Mouse (Mus musculus) liver, embryonic 15.5 days (tissue): ENCODE measurements around the gene Khdrbs1. TPM values are rescaled to one million over a fixed set of nuclear protein-coding genes. Genes with fewer than 3 reads are reported as not detected.
A peak's percentile ranks its signal among the peaks of the same experiment; 100 is the strongest.

Experiments
- ATAC-seq: fragments of 200-750 bp; cut with Nextera tagmentation; 2 replicates; pipeline ENCODE4 v1.8.0; 2017; ENCODE audit warnings: moderate number of reproducible peaks, mild to moderate bottlenecking, moderate library complexity; ENCODE audit not compliant: insufficient read depth
- H3K27ac ChIP-seq: fragments of 300-500 bp; sonication (generic); replicated peaks from 2 replicates; pipeline ENCODE4 v1.5.1; 2015; ENCODE audit warnings: mild to moderate bottlenecking, inconsistent platforms
- H3K27me3 ChIP-seq: fragments of 300-500 bp; sonication (generic); 2 replicates; pipeline ENCODE4 v1.6.1; 2015; ENCODE audit warnings: mild to moderate bottlenecking, inconsistent platforms
- H3K36me3 ChIP-seq: fragments of 300-500 bp; sonication (generic); replicated peaks from 2 replicates; pipeline ENCODE4 v1.6.1; 2015; ENCODE audit warnings: moderate library complexity, mild to moderate bottlenecking, inconsistent platforms
- H3K4me1 ChIP-seq: fragments of 300-500 bp; sonication (generic); replicated peaks from 2 replicates; pipeline ENCODE4 v1.6.1; 2015; ENCODE audit warnings: inconsistent platforms
- H3K4me2 ChIP-seq: fragments of 300-500 bp; sonication (generic); 2 replicates; pipeline ENCODE4 v1.6.1; 2015; ENCODE audit warnings: moderate library complexity, mild to moderate bottlenecking, inconsistent platforms
- H3K4me3 ChIP-seq: fragments of 300-500 bp; sonication (generic); replicated peaks from 2 replicates; pipeline ENCODE4 v1.5.1; 2015; ENCODE audit warnings: mild to moderate bottlenecking, inconsistent platforms
- H3K9ac ChIP-seq: fragments of 300-500 bp; sonication (generic); 2 replicates; pipeline ENCODE4 v1.6.1; 2015; ENCODE audit warnings: moderate library complexity, mild to moderate bottlenecking, inconsistent platforms
- H3K9me3 ChIP-seq: fragments of 300-500 bp; sonication (generic); replicated peaks from 2 replicates; pipeline ENCODE4 v1.6.1; 2016; ENCODE audit warnings: inconsistent platforms
- WGBS: fragments of 180-500 bp; shearing (Covaris S2); methylation state at CpG from one replicate; pipeline ENCODE4 v1.1.7; 2015; ENCODE audit warnings: mixed read lengths; ENCODE audit not compliant: insufficient replicate concordance; 5-methylcytosine and 5-hydroxymethylcytosine counted together
- polyA plus RNA-seq: library from polyadenylated mRNA; unstranded; fragments of >200 nt; fragmentation: Nextera tagmentation; extraction: Ambion mirVana; gene quantifications from 2 replicates; pipeline ENCODE4 v1.2.1, GENCODE M21; 2015

The Khdrbs1 gene
- 25.7 and 26.1 TPM in 2 replicates for polyA plus RNA-seq

DNA sequence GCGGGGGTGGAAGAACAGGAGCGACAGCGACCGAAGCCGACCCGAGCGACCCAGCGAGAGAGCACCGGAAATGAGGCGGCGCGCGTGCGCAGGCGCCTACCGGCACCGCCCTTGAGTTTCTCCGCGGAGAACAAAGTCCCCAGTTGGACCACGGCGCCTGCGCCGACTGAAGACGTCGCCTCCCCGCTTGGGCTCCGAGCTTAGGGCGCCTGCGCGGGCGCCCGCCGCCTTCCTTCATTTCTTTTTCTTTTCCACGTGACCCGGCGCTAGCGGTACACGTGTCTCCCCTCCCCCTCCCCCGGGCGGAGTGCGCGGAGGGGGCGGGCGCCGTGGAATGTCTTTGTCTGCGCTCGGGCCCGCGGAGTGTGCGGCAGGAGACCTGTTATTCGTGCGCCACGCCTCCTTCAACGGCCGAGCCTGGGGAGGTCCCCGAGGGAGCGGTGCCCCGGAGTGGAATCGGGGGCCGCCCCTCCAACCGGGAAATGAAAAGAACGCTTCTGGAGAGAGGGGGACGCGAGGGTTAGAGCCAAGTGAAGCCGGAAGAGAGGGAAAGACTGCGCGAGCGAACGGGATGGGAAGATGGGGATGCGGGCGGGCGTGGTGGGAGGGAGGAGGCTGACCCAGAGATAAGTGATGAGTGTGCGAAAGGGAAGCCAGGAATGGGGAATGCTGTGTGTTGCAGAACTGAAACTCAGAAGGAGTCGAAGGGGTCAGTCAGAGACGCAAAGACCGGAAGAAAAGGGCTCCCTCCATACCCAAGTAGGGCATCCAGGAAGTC, at the start of gene Khdrbs1:
Gene Khdrbs1, minus strand, starts transcription at position 72 of the 778 bp plus-strand sequence.
- Histone ChIP-seq H3K36me3 (peaks cover 8% of the 10 kb centered on the region; the same call in 1 of the 2 replicates), H3K27ac (peak within 1 kb of the TSS; percentile 89), H3K9ac (peak within 1 kb of the TSS; percentile 98), H3K4me3 (peak within 1 kb of the TSS; percentile 100), H3K4me1 (peaks cover 37% of the 10 kb centered on the region), H3K27me3 (no peaks in the 10 kb centered on the region), H3K4me2 (peak within 1 kb of the TSS; percentile 90), H3K9me3 (no peaks in the 10 kb centered on the region)
- peak; percentile 91 for ATAC-seq
- 1% methylated on average over 75 of the region's 76 CpGs for WGBS

DNA sequence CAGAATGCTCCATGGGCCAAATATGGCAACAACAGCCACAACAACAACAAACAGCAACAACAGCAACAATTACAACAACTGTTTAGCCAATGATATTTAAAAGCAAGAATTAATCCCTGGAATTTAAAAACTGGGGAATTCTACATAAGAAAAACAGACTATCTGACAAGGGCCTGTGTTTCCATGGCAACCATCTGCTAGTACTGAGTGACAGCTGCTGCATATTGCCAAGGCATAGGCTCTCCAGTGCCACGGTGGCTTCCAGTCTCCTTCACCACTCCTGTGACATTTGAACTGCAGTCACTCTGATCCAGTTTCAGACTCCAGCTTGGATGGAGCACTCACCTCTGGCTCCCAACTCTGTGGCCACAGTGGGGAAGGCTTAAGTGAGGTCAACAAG, 49.3 kb upstream of the Khdrbs1 start:
- Histone ChIP-seq H3K36me3 (no peaks in the 10 kb centered on the region), H3K27ac (no peak overlapping the region), H3K4me3 (no peak overlapping the region), H3K27me3 (no peaks in the 10 kb centered on the region), H3K9me3 (no peaks in the 10 kb centered on the region), H3K4me1 (peaks cover 48% of the 10 kb centered on the region), H3K4me2 (no peak overlapping the region), H3K9ac (no peak overlapping the region)
- ATAC-seq, result no peak
- 23% methylated on average over 1 of the region's 1 CpGs for WGBS

DNA sequence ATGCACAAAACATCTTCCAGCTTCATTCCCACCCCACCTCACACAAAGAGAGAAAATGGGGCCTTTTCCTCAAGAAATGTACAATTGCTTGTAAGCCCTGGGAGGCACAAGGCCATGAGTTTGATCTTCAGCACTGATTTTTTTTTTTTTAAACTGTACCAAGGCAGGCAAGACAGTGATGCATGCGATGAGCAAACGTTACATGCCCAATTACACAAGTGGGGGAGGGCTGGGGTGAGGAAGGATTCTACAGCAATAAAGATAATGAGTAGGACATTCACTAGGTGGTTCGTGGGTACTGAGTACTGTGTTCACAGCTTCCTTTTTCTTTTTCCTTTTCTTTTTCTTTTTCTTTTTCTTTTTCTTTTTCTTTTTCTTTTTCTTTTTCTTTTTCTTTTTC, 48.4 kb upstream of the Khdrbs1 start:
- Histone ChIP-seq H3K9ac (no peak overlapping the region), H3K4me1 (peaks cover 39% of the 10 kb centered on the region), H3K27ac (no peak overlapping the region), H3K36me3 (no peaks in the 10 kb centered on the region), H3K4me3 (no peak overlapping the region), H3K4me2 (no peak overlapping the region), H3K27me3 (no peaks in the 10 kb centered on the region), H3K9me3 (no peaks in the 10 kb centered on the region)
- WGBS, result 41% methylated on average over 3 of the region's 3 CpGs
- no peak for ATAC-seq

DNA sequence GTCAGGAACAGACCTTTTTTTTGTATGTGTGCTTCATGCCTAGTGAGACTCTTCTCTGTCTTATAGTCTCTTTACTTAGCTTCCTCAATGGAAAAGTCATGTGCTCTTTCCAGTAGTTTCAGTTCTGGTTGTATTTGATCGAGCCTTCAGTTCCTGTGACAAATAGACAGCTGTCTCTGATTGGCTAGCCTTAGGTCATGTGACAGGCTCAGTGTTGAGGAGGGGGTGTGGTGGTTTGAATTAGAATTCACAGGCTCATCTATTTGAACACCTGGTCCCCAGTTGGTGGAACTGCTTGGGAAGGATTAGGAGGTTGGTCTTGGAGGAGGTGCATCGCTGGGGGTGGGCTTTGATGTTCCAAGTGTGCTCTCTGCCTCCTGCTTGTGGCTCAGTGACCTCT, 47.5 kb upstream of the Khdrbs1 start:
- no peak overlapping the region for H3K4me3 ChIP-seq
- 62% methylated on average over 2 of the region's 2 CpGs for WGBS
- no peak overlapping the region for H3K27ac ChIP-seq
- no peaks in the 10 kb centered on the region for H3K27me3 ChIP-seq
- H3K4me2 ChIP-seq, result no peak overlapping the region
- ATAC-seq, result no peak
- no peaks in the 10 kb centered on the region for H3K36me3 ChIP-seq
- H3K9ac ChIP-seq, result no peak overlapping the region
- no peaks in the 10 kb centered on the region for H3K9me3 ChIP-seq
- H3K4me1 ChIP-seq, result peaks cover 30% of the 10 kb centered on the region

DNA sequence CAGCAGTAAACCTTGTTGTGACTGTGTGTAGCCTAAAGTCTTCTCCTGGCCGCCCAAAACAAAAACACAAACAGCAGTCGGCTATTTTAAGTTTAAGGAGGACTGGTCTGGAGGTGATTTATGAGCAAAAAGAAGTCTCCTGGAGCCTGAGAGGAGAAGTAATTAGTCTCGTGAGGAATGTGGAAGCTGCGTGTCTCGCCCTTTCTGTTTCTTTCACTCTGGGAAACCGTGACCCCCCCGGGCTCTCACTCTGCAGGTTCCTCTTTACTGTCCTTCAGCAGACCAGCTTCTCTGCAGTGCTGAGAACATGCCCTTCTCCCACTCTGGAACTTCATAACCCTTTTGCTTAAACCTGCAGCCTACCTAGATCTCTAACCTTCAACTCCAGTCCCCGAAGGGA, 46.6 kb upstream of the Khdrbs1 start:
- peaks cover 21% of the 10 kb centered on the region for H3K4me1 ChIP-seq
- no peak overlapping the region for H3K4me2 ChIP-seq
- no peaks in the 10 kb centered on the region for H3K36me3 ChIP-seq
- 33% methylated on average over 8 of the region's 8 CpGs for WGBS
- H3K9ac ChIP-seq, result no peak overlapping the region
- H3K27ac ChIP-seq, result no peak overlapping the region; the same call in 1 of the 2 replicates
- H3K27me3 ChIP-seq, result no peaks in the 10 kb centered on the region
- H3K9me3 ChIP-seq, result no peaks in the 10 kb centered on the region
- no peak for ATAC-seq
- H3K4me3 ChIP-seq, result no peak overlapping the region

DNA sequence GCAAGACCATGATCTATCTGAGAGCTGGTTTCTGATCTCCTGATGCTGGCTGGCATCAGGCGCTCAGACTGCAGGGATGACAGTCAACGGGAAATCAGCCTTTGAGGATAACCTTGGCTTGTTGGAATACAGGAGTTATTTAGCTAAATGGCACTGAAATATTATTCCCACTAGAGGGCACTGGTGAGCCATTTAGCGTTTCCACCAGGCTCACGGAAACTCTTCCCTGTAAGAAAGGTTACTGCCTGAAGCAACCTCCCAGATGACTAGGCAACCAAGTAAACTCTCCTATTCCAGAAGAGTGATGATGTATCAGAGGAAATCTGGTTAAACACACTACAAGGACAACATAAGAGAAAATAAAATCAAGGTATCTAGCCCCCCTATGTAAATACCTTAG, 43.1 kb upstream of the Khdrbs1 start:
- WGBS, result 2% methylated on average over 4 of the region's 4 CpGs
- Histone ChIP-seq H3K36me3 (no peaks in the 10 kb centered on the region), H3K4me3 (no peak overlapping the region), H3K27me3 (no peaks in the 10 kb centered on the region), H3K27ac (no peak overlapping the region), H3K9ac (no peak overlapping the region), H3K4me1 (peaks cover 6% of the 10 kb centered on the region), H3K4me2 (no peak overlapping the region), H3K9me3 (no peaks in the 10 kb centered on the region)
- no peak for ATAC-seq

DNA sequence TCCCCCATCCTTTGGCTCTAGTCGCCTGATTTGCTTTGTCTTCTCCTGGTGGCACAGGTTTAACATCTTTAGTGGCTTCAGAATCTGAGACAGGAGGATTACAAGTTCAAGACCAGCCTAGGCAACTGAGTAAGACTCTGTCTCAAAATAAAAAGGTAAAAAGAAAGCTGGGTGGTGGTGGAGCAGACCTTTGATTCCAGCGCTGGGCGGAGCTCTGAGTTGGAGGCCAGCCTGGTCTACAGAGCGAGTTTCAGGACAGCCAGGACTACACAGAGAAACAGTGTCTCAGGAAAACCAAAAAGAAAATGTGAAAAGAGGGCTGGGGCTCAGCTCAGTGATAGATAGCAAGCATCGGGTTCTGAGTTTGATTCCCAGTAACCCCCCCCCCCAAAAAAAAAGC, 41.4 kb upstream of the Khdrbs1 start:
- H3K4me1 ChIP-seq, result peaks cover 4% of the 10 kb centered on the region
- H3K9ac ChIP-seq, result no peak overlapping the region
- WGBS, result 66% methylated on average over 5 of the region's 5 CpGs
- H3K27ac ChIP-seq, result no peak overlapping the region
- no peak for ATAC-seq
- H3K36me3 ChIP-seq, result no peaks in the 10 kb centered on the region
- no peak overlapping the region for H3K4me2 ChIP-seq
- H3K27me3 ChIP-seq, result no peaks in the 10 kb centered on the region
- H3K9me3 ChIP-seq, result no peaks in the 10 kb centered on the region
- no peak overlapping the region for H3K4me3 ChIP-seq

DNA sequence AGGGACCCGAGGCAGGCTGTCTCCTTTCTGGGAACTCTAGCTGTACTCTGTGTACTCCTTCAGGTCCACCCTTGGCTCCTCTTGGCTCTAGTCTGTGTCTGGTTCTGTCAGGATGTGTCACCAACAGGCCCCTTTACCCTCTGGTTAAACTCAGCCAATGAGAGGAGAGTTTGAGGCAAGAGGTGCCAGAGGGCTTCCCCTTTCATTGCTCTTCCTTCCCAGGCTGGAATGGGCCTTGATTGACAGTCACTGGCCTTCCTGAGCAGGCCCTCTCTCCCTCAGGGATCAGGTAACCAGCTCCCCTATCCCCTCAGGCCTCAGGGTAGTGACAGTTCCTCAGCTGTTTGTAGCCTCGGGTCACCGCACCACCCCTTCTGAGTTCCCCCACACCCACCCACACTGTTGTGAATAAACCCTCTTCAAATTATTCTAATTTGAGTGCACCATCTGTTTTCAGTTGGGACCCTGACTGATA, 40.8 kb upstream of the Khdrbs1 start:
- no peak overlapping the region for H3K4me3 ChIP-seq
- H3K9ac ChIP-seq, result no peak overlapping the region
- WGBS, result 41% methylated on average over 3 of the region's 3 CpGs
- no peaks in the 10 kb centered on the region for H3K27me3 ChIP-seq
- no peak for ATAC-seq
- H3K36me3 ChIP-seq, result no peaks in the 10 kb centered on the region
- 0 out of 2 replicates have a peak overlapping the region, but pooled peaks have one; percentile 41 for H3K27ac ChIP-seq
- H3K4me2 ChIP-seq, result no peak overlapping the region
- H3K9me3 ChIP-seq, result no peaks in the 10 kb centered on the region
- peaks cover 4% of the 10 kb centered on the region for H3K4me1 ChIP-seq

DNA sequence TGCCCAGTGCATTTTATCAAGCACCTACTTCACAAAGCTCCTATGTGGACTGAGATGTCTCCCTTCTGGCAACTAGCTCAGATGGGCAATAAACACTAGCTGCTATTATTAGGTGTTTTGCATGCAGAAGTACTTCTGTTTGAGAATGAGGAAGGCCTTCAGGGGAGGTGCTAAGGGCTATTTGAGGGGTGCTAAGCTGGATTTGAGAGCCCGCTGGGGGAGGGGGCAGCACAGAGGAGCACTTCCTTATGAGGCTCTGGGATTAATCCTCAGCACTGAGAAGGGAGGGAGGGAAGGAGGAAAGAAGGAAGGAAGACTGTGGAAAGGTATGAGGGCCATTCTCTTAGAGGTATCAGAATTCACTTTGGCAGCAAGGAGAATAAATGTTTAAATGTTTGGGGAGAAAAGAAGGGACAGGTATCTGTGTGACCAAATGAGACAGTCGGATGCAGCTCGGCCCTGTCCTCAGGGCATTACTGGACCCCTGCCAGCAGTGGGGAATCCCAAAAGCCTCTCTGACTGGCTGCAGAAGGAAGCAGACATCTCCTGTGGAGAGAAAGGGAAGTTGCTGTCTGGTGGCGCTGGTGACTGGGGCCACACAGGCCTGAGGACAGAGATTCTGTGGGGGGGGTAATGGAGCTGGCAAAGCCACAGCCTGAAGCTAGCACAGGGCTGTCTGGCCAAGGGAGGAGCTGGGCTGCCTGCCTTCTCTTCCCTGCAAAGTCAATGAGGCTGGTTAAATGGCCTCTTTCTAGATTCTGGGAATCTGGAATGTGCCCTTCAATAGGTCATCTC, 40.0 kb upstream of the Khdrbs1 start:
- Histone ChIP-seq H3K4me1 (peaks cover 4% of the 10 kb centered on the region), H3K4me2 (no peak overlapping the region), H3K9me3 (no peaks in the 10 kb centered on the region), H3K36me3 (no peaks in the 10 kb centered on the region), H3K4me3 (no peak overlapping the region), H3K9ac (no peak overlapping the region), H3K27ac (0 out of 2 replicates have a peak overlapping the region, but pooled peaks have one; percentile 41), H3K27me3 (no peaks in the 10 kb centered on the region)
- ATAC-seq, result peak; percentile 31; the same call in 1 of the 2 replicates
- WGBS, result 29% methylated on average over 4 of the region's 4 CpGs

DNA sequence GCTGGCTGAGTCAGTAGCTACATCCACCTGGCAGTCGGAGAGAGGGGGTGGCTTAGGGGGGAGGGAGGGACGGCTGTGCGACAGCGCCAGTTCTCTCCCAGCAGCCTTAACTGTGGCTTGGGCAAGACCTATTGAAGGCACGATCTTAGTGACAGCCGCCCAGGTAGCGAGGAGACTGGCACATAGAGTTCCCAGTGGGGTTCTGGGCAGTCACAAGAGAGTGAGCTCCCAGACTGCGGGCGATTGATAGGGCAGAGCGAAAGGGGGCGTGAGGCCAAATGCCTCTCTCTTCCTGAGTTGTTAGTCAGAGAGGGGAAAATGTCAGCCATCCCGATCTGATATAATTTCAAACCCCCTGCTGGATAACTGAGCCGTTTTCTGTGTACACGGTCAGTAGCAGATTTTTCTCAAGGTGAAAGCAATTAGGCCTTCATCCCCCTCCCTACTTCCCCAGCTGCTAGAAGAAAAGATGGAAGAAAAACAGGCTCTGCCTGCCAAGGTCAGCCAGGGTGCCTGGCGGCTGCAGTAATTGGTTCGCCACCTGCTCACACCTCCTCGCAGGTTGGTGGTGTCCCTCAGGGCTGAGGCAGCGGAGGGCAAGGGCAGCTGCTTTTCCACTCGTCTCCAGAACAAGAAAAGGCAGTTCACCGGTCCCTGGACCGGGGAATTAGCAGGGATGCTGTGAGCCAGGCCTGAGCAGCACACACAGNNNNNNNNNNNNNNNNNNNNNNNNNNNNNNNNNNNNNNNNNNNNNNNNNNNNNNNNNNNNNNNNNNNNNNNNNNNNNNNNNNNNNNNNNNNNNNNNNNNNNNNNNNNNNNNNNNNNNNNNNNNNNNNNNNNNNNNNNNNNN, 29.8 kb upstream of the Khdrbs1 start:
- no peak for ATAC-seq
- WGBS, result 13% methylated on average over 21 of the region's 21 CpGs
- no peak overlapping the region for H3K9ac ChIP-seq

More for the DNA sequence above, 29.8 kb upstream of the Khdrbs1 start:
- H3K36me3 ChIP-seq, result no peaks in the 10 kb centered on the region
- no peak overlapping the region for H3K27ac ChIP-seq
- H3K4me1 ChIP-seq, result 0 out of 2 replicates have a peak, but pooled peaks cover 10% of the 10 kb centered on the region
- H3K27me3 ChIP-seq, result peaks cover 21% of the 10 kb centered on the region
- H3K4me2 ChIP-seq, result peak overlapping the region; percentile 16; the same call in 1 of the 2 replicates
- H3K4me3 ChIP-seq, result no peak overlapping the region
- H3K9me3 ChIP-seq, result no peaks in the 10 kb centered on the region
